Mouse (Mus musculus) MN1 (cell line): ENCODE data around the gene Ppp4r3a.

Experiments used
- DNase-seq: peaks from one replicate; pipeline ENCODE4 v3.0.0-alpha.2; 2016; ENCODE audit warnings: low spot score

Gene Ppp4r3a

DNA sequence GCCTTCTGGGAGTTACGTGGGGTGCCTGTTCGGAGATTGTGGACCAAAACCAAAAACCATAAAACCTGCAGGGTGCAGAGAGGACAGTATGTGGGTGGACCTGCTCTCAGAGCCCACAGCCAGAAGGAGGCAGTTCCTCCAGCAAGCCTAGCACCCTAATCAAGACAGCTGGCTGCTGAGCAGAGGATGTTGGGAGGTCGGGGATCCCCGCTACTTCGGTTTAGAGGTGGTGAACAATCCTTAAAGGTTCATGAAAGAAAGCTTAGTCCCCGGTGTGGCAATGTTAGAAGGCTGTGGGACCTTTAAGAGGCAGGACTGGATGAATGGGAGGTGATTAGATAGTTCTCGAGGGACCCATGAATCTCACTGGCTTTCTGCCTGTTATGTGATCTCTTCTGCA lies 91.0 kb downstream of the Ppp4r3a start:
- DNase-seq, result no peak

DNA sequence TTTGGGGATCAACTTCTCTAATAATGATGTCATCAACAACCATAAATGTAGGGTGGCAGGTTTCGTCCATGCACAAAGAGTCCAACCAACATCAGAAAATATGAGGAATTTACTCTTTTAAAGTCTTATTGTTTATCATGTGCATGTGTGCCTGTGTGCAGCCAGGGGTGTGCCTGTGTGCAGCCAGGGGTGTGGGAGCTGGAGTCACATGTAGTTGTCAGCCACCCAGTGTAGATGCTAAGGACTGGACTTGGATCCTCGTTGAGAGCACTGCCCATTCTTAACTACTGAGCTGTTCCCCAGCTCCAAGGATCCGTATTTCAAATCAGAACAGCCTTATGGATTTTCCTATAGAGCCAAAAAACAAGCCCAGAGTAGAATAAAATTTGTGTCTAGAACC lies 92.4 kb downstream of the Ppp4r3a start:
- no peak for DNase-seq

DNA sequence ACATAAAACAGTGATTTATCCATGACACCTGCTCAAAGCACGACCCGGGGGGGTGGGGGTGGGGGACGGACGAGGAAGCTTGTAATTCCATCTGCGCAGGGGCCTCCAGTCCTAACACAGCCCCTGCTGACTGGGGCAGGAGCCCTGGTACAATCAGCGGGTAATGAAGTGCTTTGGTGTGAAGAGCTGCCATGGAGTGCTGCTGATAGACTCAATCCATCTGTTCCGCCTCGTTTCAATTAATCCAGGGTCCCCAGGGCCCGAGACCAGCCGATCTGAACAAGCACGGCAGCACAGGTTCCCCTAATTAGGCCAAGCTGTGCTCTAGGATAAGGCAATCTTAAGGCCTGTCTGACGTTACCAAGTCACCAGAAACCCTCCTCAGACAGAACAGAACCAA lies 93.2 kb downstream of the Ppp4r3a start:
- DNase-seq, result peak; percentile 52

DNA sequence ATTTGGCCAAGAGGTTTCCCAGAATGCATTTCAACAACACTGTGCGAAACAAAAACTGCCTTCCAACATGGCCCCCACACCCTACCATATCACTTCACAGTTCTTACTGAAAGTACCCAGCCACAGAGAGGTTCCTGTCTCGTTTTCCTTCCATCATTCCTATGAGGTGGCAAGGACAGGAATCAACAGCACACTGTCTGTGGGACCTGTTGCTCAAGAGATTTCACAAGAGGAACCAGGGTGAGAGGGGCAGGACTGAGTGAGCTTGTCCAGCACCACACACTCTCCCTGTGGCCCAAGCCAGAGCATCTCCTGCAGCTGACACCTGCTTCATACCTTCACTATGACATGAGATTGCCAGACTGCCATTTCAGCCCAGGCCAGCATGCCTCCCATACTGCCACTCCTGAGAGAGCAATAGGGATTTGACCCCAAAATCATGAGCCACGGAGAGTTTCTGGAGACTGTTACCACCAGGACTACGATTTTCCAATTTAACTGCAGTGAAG lies 93.7 kb downstream of the Ppp4r3a start:
- DNase-seq, result no peak
